Mouse (Mus musculus) E14TG2a.4 (cell line): ENCODE measurements at regions not wholly inside any gene's neighbourhood (a gene's known extent, or its start where the extent isn't known, plus 50 kb on each side); places are given as distances from the start of the nearest gene placed in this dataset.

Experiments used
- CTCF ChIP-seq: conservative IDR thresholded peaks from 2 replicates; pipeline ENCODE4 v1.5.1; 2014; ENCODE audit warnings: low read length
- NANOG ChIP-seq: IDR thresholded peaks from 2 replicates; pipeline ENCODE4 v1.6.1; 2014; ENCODE audit warnings: borderline replicate concordance, low read length, mixed read lengths

DNA sequence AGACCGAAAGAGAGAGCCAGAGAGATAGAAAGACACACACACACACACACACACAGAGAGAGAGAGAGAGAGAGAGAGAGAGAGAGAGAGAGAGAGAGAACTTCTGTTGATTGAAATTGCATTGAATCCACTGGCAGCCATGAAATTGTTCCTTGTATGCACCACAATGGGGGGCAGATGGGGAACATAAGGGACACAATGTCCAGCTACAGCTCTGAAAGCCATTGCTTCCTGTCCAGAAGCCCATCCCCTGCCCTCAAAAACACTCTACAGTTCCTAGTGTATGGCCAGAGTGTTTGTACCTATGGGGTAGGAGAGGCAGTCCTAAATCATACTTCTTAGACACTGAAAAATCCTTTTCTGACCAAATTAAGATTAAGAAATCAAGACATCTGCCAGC lies 270.9 kb upstream of the Nrp1 start:
- TF ChIP-seq CTCF (no peak), NANOG (no peak)
